Mouse (Mus musculus) ES-E14 (cell line): ENCODE measurements at regions not wholly inside any gene's neighbourhood (a gene's known extent, or its start where the extent isn't known, plus 50 kb on each side); places are given as distances from the start of the nearest gene placed in this dataset.

Source experiments
- DNase-seq: peaks from one replicate; pipeline ENCODE4 v3.0.0-alpha.2; 2013; ENCODE audit warnings: low read depth, low spot score
- H3K27ac ChIP-seq: 2 replicates; pipeline ENCODE4 v1.5.1; 2012; ENCODE audit warnings: low read depth, mild to moderate bottlenecking, low read length, moderate library complexity, mixed read lengths; ENCODE audit not compliant: poor library complexity, insufficient read depth, severe bottlenecking
- H3K36me3 ChIP-seq: 2 replicates; pipeline ENCODE4 v1.6.1; 2012; ENCODE audit warnings: mild to moderate bottlenecking, low read length, moderate library complexity, mixed read lengths; ENCODE audit not compliant: control insufficient read depth, poor library complexity, insufficient read depth, severe bottlenecking
- H3K4me1 ChIP-seq, 2 experiments: fragments of 150-350 bp in 1 of 2; sonication (generic) in 1 of 2; 2 replicates each; pipeline ENCODE4 v1.6.1; 2012; ENCODE audit warnings: low read length in 2 of 2, mild to moderate bottlenecking in 1 of 2, mixed read lengths in 1 of 2; ENCODE audit not compliant: control insufficient read depth in 2 of 2, insufficient read depth in 2 of 2, poor library complexity in 1 of 2
- H3K4me3 ChIP-seq, 2 experiments: fragments of 150-350 bp in 1 of 2; sonication (generic) in 1 of 2; 2 replicates each; pipeline ENCODE4 v1.5.1; 2012; ENCODE audit warnings: low read length in 2 of 2, low read depth in 1 of 2, mild to moderate bottlenecking in 1 of 2, mixed read lengths in 1 of 2; ENCODE audit not compliant: insufficient read depth in 1 of 2, poor library complexity in 1 of 2, severe bottlenecking in 1 of 2
- H3K9ac ChIP-seq: 2 replicates; pipeline ENCODE4 v1.6.1; 2012; ENCODE audit warnings: low read depth, mild to moderate bottlenecking, low read length, mixed read lengths; ENCODE audit not compliant: poor library complexity, insufficient read depth, severe bottlenecking
- H3K9me3 ChIP-seq: fragments of 150-350 bp; sonication (generic); 2 replicates; pipeline ENCODE4 v1.6.1; 2012; ENCODE audit warnings: low read depth, mild to moderate bottlenecking, low read length; ENCODE audit not compliant: control insufficient read depth, insufficient read depth
- CHD2 ChIP-seq: IDR thresholded peaks from 2 replicates; pipeline ENCODE4 v1.6.1; 2014; ENCODE audit warnings: mild to moderate bottlenecking, low read depth, low read length, inconsistent platforms
- HCFC1 ChIP-seq: IDR thresholded peaks from 2 replicates; pipeline ENCODE4 v1.6.1; 2012; ENCODE audit warnings: low read length, inconsistent platforms, borderline replicate concordance; ENCODE audit not compliant: insufficient read depth
- MAFK ChIP-seq: IDR thresholded peaks from 2 replicates; pipeline ENCODE4 v1.6.1; 2014; ENCODE audit warnings: mild to moderate bottlenecking, low read depth, low read length, inconsistent platforms; ENCODE audit not compliant: insufficient read depth
- ZC3H11A ChIP-seq: IDR thresholded peaks from 2 replicates; pipeline ENCODE4 v1.6.1; 2012; ENCODE audit warnings: low read depth, mild to moderate bottlenecking, inconsistent platforms, low read length, borderline replicate concordance
- ZNF384 ChIP-seq: IDR thresholded peaks from 2 replicates; pipeline ENCODE4 v1.6.1; 2012; ENCODE audit warnings: low read depth, low read length, inconsistent platforms
- in situ Hi-C, 2 experiments: fragments of 600-800 bp; cut with MboI; formaldehyde crosslinking; loops; one replicate each; pipeline ENCODE4 v1.15.1; 2025; ENCODE audit warnings: low sequenced_read_pairs in 2 of 2, inconsistent platforms in 1 of 2; ENCODE audit not compliant: unreplicated experiment in 2 of 2

- Histone ChIP-seq H3K9ac (no peak overlapping the region), H3K36me3 (no peaks in the 10 kb centered on the region), H3K4me1 (no peaks in the 10 kb centered on the region), H3K9me3 (no peaks in the 10 kb centered on the region), H3K27ac (no peak overlapping the region), H3K4me3 (no peak overlapping the region)
- in situ Hi-C loops: no loop called here
- DNase-seq: no peak
- no peak for TF ChIP-seq CHD2
- no peak for TF ChIP-seq ZNF384
- no peak for TF ChIP-seq MAFK
- TF ChIP-seq HCFC1: no peak
- TF ChIP-seq ZC3H11A: no peak
Observed at GRCm38 (mm10) chr14:102621546-102621945, 360.9 kb downstream of the Kctd12 start.

- no peak overlapping the region for H3K27ac ChIP-seq
- H3K36me3 ChIP-seq: no peaks in the 10 kb centered on the region
- no peak overlapping the region for H3K9ac ChIP-seq
- TF ChIP-seq MAFK (no peak), HCFC1 (no peak), CHD2 (no peak), ZC3H11A (no peak), ZNF384 (no peak)
- no peaks in the 10 kb centered on the region for H3K9me3 ChIP-seq
- in situ Hi-C loops: no loop called here
- no peak overlapping the region for H3K4me3 ChIP-seq
- no peak for DNase-seq
- no peaks in the 10 kb centered on the region for H3K4me1 ChIP-seq
Observed at GRCm38 (mm10) chr14:102619056-102619455, 363.4 kb downstream of the Kctd12 start.

- DNase-seq: no peak
- H3K9ac ChIP-seq: no peak overlapping the region
- TF ChIP-seq HCFC1 (no peak), ZC3H11A (no peak), MAFK (no peak), ZNF384 (no peak), CHD2 (no peak)
- no peaks in the 10 kb centered on the region for H3K9me3 ChIP-seq
- H3K36me3 ChIP-seq: no peaks in the 10 kb centered on the region
- H3K4me1 ChIP-seq: no peaks in the 10 kb centered on the region
- in situ Hi-C loops: no loop called here
- no peak overlapping the region for H3K4me3 ChIP-seq
- H3K27ac ChIP-seq: no peak overlapping the region
Observed at GRCm38 (mm10) chr14:102615588-102616309, 366.7 kb downstream of the Kctd12 start.

GRCm38 (mm10) chr14:102606055-102606454 is 376.4 kb downstream of the Kctd12 start:
- Histone ChIP-seq H3K9me3 (no peaks in the 10 kb centered on the region), H3K4me1 (no peaks in the 10 kb centered on the region), H3K27ac (no peak overlapping the region), H3K36me3 (no peaks in the 10 kb centered on the region), H3K9ac (no peak overlapping the region), H3K4me3 (no peak overlapping the region)
- TF ChIP-seq ZNF384: no peak
- in situ Hi-C loops: no loop called here
- no peak for DNase-seq

- in situ Hi-C loops: no loop called here
- H3K36me3 ChIP-seq: no peaks in the 10 kb centered on the region
- DNase-seq: no peak
- no peak overlapping the region for H3K9ac ChIP-seq
- no peak overlapping the region for H3K27ac ChIP-seq
- H3K4me1 ChIP-seq: no peaks in the 10 kb centered on the region
- no peaks in the 10 kb centered on the region for H3K9me3 ChIP-seq
- H3K4me3 ChIP-seq: no peak overlapping the region
- no peak for TF ChIP-seq HCFC1
- no peak for TF ChIP-seq MAFK
- TF ChIP-seq ZNF384: no peak
- TF ChIP-seq CHD2: no peak
- TF ChIP-seq ZC3H11A: no peak
Observed at GRCm38 (mm10) chr14:102594850-102595249, 387.6 kb downstream of the Kctd12 start.
